Mouse (Mus musculus) activated CD4-positive, CD25-positive, alpha-beta regulatory T cell, adult 4 months (primary cell): ENCODE results near the gene Shbg. TPM values are rescaled to one million over a fixed set of nuclear protein-coding genes. Genes with fewer than 3 reads are reported as not detected.
"Not testable (repeated sequence)": the region's sequence is repeated elsewhere in the genome, so short reads cannot be mapped to it uniquely, and the experiment has no call there.

ENCODE experiments used
- ATAC-seq: one replicate; pipeline ENCODE4 v1.8.0; 2017
- polyA plus RNA-seq, 2 experiments: library from polyadenylated mRNA; unstranded; fragments of 100-300 nt; shearing (Covaris generic); gene quantifications; one replicate each; pipeline ENCODE4 v1.2.1; 2017

Gene Shbg
- polyA plus RNA-seq, 2 experiments from 2014 or later: not detected

GRCm38 (mm10) chr11:69629802-69630201 is 12.1 kb upstream of the Shbg start:
- ATAC-seq: no peak

DNA sequence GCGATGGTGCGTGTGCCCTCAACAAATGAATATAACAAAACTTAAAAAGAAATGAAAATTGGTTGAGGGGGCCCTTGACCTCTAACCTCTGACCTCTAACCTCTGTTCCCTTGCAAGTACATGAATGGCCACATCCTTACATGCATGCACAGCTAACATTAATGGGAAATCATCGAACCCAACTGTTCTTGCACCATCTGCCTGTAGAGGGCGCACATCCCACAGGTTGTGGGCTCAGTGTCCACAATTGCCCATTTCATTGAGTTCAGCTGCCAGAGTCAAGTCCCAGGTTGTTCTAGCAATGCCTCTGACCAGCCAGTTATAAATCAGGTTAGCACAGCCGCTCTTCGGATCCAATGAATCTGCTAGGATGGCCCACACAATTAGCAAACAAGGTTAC is 10.6 kb upstream of the Shbg start:
- no peak for ATAC-seq

DNA sequence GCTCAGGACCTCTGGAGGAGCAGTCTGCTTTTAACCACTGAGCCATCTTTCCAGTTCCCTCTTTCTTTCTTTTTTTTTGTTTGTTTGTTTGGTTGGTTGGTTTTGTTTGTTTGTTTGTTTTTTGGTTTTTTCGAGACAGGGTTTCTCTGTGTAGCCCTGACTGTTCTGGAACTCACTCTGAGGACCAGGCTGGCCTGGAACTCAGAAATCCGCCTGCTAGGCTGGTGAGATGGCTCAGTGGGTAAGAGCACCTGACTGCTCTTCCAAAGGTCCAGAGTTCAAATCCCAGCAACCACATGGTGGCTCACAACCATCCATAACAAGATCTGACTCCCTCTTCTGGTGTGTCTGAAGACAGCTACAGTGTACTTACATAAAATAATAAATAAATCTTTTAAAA is 6.6 kb upstream of the Shbg start:
- ATAC-seq: not testable (repeated sequence)

- ATAC-seq: no peak
Observed at GRCm38 (mm10) chr11:69623006-69623405, 5.3 kb upstream of the Shbg start.

DNA sequence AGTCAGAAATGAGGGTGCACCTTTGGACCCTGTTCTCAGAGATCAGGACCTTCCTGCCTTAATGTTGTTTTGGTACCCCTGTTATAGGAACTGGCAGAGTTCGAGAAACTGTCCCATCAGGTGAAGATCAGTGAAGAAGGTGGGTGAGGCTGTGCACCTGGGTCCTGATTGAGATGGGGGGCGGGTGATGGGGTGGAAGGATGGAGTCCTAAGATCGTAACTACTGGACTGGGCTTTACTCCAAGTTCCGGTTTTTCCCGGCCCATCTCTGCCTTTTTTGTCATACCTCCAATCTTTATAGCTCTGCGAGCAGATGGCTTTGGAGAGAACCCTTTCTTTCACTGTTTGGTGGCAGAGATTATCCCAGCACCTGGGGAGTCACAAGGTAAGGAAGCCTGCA is 4.7 kb upstream of the Shbg start:
- ATAC-seq: no peak

- no peak for ATAC-seq
Observed at GRCm38 (mm10) chr11:69621571-69622268, 4.0 kb upstream of the Shbg start, which contains the start of gene Sat2. Gene Sat2, plus strand, starts transcription at chr11:69622024.

DNA sequence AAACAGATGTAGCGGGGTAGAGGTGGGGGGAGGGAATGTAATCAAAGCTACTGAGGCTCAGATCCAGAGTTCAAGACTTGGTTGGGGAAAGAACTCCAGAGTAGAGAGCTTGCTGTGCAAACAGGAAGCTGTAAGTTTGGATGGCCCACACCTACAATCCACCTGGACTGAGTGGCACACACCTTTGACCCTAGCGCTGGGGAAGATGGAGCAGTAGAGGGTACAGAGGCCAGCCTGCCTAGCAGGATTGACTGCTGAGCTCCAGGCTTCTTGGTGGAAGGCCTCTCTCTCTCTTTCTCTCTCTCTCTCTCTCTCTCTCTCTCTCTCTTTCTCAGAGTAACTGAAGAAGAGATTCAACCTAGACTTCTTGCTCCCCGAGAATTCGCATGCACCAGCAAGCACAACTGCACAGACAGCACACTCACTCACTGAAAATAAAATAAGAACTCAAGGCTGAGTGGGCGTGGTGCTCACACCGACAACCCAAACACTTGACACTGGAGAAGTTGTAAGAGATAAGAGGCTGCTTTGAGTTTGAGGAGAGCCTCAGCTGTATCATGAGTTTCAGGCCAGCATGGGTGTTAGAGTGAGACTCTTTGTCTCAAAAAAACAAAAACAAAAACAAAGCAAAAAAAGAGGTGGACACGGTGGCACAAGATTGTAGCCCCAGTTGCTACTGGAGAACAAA is 2.8 kb upstream of the Shbg start:
- no peak for ATAC-seq

DNA sequence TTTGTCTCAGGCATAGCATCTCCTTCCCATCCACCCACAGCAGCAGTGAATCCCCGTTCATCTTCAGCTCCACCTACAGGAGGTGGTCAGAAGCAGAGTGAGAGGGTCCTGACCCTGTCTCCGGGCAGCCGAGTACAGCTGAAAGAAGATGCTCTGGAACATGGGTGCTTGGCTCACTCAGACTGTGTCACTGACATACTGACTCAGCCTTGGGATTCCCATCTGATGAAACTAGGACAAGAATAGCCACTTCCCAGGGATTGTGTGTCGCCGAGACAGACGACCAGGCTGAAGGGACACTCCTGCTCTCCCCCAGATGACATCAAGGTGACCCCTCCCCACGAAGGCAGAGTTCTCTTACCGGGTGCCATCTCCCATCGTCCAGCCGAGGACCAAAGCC is 924 bp downstream of the Shbg start:
- no peak for ATAC-seq

DNA sequence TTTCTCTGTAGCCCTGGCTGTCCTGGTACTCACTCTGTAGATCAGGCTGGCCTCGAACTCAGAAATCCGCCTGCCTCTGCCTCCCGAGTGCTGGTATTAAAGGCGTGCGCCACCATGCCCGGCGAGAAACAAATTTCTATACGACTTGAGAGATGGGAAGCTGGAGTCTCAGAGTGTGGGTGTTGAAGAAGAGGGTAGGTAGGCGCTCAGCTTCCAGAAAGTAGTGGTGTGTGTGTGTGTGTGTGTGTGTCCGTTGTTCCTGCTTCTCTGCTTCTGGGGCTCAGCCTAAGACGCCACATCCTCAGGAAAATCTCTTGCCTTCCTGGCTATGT is 3.5 kb downstream of the Shbg start:
- ATAC-seq: not testable (repeated sequence)

- ATAC-seq: no peak
Observed at GRCm38 (mm10) chr11:69613553-69614256, 4.0 kb downstream of the Shbg start.

GRCm38 (mm10) chr11:69610899-69611298 is 6.8 kb downstream of the Shbg start:
- no peak for ATAC-seq

DNA sequence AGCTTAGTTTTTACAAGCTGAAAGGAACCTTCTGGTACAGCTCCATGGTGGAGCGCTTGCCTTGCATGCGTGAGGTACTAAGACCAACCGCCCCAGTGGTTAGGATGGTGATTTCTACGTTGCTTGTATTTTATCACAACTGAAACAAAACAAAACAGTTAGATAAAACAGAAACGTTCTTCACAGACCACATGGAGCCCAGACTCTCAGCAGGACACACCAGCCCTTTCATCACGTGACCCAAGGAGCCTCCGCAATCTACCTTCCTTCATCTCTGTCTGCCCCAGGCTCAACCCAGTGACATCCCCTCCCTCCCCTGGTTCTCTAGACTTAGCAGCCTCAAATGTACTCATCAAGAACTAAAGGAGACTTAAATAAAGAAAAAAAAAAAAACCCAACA is 8.3 kb downstream of the Shbg start:
- ATAC-seq: no peak

- ATAC-seq: no peak
Observed at GRCm38 (mm10) chr11:69608525-69608924, 9.2 kb downstream of the Shbg start.

DNA sequence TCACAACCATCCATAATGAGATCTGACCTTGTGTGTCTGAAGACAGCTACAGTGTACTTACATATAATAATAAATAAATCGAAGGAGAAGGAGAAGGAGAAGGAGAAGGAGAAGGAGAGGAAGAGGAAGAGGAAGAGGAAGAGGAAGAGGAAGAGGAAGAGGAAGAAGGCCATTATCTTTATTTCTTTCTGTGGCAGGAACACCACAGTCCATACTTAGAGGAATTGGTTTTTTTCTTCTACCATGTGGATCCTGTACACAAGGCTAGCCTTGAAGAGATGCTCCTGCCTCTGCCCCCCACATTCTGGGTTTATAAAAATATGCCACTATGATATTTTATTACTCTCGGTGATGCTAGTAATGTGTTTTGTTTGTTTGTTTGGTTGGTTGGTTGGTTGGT is 10.9 kb downstream of the Shbg start:
- no peak for ATAC-seq

DNA sequence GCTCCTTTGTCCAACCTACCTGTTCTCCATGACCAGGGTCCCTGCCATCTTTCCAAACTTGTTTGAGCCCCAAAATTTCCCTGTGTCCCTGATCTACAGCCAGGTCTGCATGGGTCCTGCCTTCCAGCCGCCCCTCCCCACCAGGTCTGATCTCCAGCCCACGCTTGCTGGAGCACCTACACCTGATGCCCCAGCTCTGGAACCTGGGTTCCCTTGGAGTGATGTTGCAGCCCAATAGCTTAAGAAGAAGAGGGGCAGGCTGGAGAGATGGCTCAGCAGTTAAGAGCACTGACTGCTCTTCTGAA is 11.3 kb downstream of the Shbg start:
- no peak for ATAC-seq

DNA sequence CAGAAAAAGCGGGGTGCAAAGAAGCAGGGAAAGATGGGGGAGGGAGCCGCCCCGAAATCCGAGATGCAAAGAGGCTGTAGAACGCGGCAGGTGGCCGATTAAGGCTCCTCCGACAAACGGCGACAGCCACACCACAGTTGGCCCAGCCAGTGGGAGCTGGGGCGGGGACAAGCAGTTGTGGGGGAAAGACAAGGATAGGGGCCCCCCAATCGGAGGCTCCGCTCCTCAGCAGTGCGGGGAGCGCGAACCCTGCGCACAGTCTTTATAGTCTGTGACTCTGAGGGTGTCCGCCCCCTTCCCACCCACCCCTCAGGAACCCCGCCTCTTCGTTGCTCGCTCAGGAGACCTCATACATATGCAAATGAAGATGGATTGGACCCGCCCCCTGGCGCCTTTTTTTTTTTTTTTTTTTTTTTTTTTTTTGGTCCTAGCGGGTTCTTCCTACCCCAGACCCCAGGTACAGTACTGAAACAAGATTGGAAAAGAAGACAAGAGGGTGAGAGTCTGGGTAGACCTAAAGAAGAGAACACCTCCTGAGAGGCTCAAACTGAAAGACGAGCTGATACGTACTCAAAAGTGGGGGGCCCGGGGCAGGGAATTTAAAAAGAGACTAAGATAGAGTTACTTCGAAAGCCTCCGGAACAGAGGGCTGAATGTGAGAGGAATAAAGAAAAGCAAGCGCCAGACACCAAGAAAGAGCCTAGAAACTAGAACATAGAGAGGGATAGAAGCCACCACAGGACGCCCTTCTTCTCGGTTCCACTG is 11.8 kb downstream of the Shbg start, which contains the start of gene Atp1b2:
Atp1b2 (minus strand) TSS at position 217 of the 765 bp plus-strand sequence.
- ATAC-seq: peak; percentile 61

DNA sequence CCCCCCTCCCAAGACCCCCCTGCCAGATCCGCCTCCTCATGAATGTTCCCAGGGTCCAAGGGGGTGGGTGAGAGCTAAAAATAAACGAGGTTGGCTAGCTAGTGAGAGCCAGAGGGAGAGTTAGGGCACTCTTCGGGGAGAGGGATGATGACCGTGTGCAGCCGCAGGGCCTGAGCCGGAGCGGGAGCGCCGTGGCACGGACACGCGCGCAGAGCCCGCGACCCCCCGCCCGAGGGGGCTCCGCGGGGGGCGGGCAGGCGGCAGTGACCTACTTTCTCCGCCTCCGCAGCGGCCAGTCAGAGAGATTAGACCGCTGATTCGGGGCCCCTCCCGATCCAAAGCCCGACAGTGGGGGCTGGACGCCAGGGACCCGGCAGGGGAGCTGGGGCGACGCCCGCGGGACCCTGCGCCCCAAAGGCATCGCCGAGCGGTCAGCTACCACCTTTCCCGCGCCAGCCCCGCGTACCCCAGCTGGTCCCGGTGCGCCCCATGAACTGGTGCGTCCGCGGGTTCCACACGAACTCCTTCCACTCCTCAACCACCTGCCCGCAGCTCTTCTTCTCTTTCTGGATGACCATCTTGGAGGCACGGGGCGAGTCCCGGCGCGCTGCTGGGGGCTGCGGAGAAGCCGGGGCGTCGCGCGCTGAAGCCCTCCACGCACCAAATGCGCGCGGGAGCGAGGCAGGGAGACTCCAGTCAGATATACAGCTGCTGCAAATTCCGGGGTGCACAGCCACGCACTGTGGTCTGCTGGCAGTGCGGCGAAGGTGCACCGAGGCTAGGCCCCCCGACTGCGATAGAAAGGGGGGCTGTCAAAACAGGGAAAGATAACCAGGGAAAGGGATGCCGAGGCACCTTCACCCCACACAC is 12.7 kb downstream of the Shbg start:
- no peak for ATAC-seq

- ATAC-seq: no peak
Observed at GRCm38 (mm10) chr11:69604347-69604746, 13.4 kb downstream of the Shbg start.

- no peak for ATAC-seq
Observed at GRCm38 (mm10) chr11:69603516-69603915, 14.2 kb downstream of the Shbg start.

DNA sequence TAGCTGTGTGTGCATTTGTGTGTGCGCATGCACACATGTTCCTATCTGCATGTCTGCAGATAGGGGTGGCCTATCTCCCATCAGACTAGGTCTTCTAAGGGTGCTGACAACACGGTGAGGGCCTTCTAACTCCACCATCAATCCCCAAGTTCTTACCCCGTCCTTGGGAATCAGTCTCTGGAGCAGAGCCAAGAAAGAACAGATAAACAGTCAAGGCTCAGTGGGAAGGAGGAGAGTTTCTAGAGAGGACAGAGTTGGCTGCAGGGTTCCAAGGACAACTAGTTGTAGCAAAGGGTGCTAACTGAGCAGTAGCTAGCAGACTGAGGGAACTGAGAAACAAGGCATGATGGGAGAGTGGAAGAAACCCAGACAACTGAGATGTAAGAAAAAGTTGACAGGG is 15.9 kb downstream of the Shbg start:
- ATAC-seq: no peak

DNA sequence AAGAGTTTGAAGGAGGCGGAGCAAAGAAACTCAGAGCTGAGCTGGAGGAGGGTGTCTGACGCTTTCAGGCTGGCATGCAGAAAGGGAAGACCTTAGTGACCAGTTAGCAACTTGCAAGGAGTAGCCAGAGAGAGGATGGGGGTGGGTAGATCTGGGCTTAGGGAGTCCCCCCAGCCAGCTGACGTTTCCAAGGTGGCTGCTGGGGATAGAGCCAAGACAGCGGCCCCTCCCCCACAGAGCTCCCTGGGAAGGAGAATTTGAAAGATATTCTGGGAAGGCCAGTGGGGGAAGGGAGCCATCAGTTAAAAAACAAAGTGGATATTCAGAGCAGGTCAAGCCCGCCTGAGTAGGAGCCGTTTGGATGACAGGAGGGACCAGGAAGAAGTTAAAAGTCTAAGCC is 17.6 kb downstream of the Shbg start:
- no peak for ATAC-seq

- no peak for ATAC-seq
Observed at GRCm38 (mm10) chr11:69599436-69599835, 18.3 kb downstream of the Shbg start.
